Mouse (Mus musculus) E14TG2a.4 (cell line): ENCODE measurements around the gene Bbs9.

Experiments
- CTCF ChIP-seq: conservative IDR thresholded peaks from 2 replicates; pipeline ENCODE4 v1.5.1; 2014; ENCODE audit warnings: low read length
- POU5F1 ChIP-seq: IDR thresholded peaks from 2 replicates; pipeline ENCODE4 v1.6.1; 2014; ENCODE audit warnings: low read length, borderline replicate concordance

GRCm38 (mm10) chr9:22712743-22713142 is 237.2 kb downstream of the Bbs9 start:
- TF ChIP-seq CTCF, result no peak
- no peak for TF ChIP-seq POU5F1
